Mouse (Mus musculus) ovary, postnatal 10 days (tissue): ENCODE results near the gene Jam2.

Experiments
- DNase-seq: peaks from one replicate; pipeline ENCODE4 v3.0.0; 2022; ENCODE audit warnings: low spot score

Jam2 gene

GRCm38 (mm10) chr16:84838576-84838975 is 64.7 kb downstream of the Jam2 start:
- no peak for DNase-seq

DNA sequence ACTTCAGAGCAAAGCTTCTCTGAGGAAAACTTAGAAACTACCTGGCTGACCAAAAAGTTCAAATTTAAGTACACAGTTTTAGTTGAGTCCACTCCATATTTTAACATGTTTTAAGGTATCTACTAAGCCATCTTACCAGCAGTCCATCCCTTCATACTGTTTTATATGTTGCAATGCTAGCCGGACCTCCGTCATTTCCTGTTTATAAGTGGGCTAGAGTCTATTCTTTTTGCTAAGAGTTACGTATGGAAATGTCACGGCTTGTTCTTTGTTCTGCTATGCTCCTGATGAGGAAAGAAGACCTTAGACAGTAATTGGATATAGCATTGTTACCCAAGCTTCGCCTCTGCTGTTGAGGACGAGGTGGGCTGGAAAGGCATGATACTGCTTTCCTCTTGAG is 79.6 kb downstream of the Jam2 start:
- no peak for DNase-seq

DNA sequence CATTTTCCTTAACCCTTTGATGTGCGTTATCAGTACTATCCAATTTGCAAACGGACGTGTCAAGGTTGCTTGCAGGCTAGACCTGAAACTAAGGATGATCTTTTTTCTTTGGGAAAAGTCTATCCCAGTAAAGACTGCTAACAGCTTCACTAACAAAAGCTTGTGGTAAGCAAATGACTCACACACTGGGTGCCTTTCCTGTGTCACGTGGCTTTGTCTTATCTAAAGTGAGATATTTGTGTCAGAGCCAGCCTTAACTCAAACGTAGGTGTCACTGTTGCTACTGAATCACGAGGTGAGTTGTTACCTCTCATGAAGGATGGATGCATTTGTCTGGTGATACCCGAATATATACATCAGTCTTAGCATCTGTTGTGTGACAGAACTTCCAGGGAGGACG is 90.7 kb downstream of the Jam2 start:
- no peak for DNase-seq

DNA sequence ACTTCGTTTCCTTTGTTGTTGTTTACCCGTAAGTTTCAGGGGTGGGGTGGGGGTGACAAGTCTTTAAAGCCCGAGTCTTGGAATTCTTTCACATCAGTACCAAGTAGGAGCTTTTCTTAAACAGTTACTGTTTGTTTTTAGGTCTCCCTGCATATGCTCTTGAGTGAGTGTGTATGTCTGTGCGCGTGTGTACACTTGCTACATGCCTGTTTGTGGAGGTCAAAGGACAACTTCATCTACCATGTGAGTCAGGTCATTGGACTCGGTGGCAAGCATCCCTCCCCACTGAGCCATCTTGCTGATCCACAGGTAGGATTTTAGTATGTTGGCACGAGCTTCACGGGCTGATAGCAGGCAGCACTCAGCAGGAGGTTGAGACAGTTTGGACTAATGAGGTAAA is 99.9 kb downstream of the Jam2 start:
- DNase-seq = no peak

DNA sequence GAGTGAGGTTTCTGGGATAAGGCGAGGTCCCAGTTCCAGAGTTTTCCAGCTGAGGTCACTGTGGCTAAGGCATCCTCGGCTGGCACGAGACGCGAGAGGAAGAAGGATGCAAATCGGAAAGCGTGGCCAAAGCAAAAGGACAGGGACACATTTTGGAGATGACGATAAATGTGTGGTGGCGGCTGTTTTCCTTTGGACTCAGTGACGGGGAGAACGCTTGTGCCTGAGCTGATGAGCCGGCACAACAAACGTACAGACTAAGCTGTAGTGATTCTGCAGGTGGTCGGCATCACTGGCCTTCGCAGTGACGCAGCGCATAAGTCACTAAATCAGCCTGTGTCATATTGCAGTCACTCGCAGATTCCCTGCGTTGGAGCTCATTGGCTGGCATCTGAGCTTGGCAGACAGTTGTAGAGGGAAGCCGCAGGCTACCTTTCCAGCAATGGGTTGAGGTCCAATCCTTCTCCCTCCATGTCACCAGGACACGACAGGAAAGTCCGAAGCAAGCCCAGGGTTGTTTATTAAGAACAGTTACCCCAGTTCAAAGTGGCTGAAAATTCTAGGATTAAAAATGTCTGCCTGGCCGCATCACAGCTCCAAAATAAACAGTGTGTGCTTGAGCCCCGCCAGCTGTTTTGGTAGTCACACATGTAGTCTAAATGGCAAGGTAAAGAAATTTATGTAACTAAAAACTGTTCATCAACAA is 101.2 kb downstream of the Jam2 start:
- no peak for DNase-seq
